Mouse (Mus musculus) urinary bladder, postnatal 25 days (tissue): Measurements from ENCODE around the gene Itgb3bp.
A peak's percentile ranks its signal among the peaks of the same experiment; 100 is the strongest.

Source experiments
- DNase-seq: peaks from one replicate; pipeline ENCODE4 v3.0.0; 2022; ENCODE audit warnings: low spot score

Gene Itgb3bp

GRCm38 (mm10) chr4:99931807-99932206, 2.2 kb upstream of the Itgb3bp start:
- DNase-seq, result no peak

GRCm38 (mm10) chr4:99931240-99931580, 1.6 kb upstream of the Itgb3bp start:
- no peak for DNase-seq

GRCm38 (mm10) chr4:99930518-99931239, 1.1 kb upstream of the Itgb3bp start:
- DNase-seq, result no peak

DNA sequence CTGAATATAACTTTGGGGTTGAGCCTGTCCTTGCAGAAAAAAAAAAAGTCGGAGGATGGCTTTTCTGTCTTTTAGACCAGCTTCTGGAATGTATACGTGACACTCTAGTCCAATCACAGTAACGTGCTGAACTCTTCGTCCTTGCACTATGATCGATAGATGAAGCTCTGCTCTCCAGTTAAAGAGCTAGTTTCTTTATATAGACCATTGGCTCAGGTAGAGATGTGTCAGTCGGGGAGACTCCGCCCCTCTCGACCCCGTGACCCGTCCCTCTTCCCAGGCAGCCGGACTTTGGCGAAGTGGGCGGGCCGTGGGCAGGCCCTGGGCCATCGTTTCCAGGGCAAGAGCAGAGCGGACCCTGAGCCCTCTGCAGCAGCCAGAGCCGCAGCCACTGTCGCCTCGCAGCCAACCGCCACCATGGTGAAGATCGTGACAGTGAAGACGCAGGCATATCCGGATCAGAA, 432 bp downstream of the Itgb3bp start, which contains the start of gene Pgm1:
Gene Pgm1, plus strand, starts transcription at position 266 of the 464 bp plus-strand sequence.
- peak; percentile 82 for DNase-seq

DNA sequence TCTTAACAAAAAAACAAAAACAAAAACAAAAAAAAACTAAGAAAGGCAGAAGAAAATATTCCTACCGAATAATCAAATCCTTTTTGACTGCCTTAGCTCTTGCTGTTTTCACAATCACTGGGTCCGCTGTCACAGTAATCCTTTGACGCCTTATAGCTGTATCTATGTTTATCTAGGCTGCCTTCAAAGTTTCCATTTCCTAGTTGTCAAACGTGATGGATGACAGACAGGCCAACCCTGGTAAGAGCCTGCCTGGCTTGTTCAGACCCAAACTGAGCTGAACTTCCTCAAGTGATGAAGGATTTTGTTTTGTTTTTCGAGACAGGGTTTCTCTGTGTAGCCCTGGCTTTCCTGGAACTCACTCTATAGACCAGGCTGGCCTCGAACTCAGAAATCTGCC, 1.1 kb downstream of the Itgb3bp start:
- no peak for DNase-seq

- no peak for DNase-seq
Observed at GRCm38 (mm10) chr4:99926380-99926779, 3.2 kb downstream of the Itgb3bp start.

DNA sequence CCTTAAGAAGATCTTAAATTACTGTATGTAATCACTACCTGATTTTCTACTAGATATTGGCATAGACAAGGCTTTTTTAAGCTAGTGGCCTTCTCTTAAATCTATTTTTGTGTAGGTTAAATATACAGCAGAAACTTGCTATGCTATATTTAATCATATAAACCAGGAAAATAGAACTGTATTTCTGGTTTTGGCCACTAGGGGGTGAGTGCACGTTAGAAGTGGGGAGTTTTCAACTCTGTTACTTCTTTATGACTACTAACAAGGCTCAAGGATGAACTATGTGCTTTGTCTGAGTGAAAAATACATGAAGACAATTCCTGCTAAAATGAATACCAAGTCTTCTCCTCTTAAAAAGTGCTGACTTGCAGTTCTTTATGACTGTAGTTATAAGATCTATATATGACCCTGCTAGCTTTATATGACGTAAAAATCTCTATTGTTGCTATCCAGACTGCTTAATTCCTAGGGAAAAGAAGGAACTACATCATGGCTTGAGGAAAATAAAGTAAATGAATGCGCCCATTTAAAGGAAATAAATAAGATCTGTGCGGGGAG, 15.6 kb downstream of the Itgb3bp start:
- no peak for DNase-seq

- no peak for DNase-seq
Observed at GRCm38 (mm10) chr4:99882405-99882804, 47.2 kb downstream of the Itgb3bp start.

GRCm38 (mm10) chr4:99881882-99882281, 47.7 kb downstream of the Itgb3bp start:
- no peak for DNase-seq

- DNase-seq, result peak; percentile 78
Observed at GRCm38 (mm10) chr4:99829094-99830073, 100.2 kb downstream of the Itgb3bp start, which contains the start of gene Efcab7. Gene Efcab7, plus strand, starts transcription at chr4:99829198.

DNA sequence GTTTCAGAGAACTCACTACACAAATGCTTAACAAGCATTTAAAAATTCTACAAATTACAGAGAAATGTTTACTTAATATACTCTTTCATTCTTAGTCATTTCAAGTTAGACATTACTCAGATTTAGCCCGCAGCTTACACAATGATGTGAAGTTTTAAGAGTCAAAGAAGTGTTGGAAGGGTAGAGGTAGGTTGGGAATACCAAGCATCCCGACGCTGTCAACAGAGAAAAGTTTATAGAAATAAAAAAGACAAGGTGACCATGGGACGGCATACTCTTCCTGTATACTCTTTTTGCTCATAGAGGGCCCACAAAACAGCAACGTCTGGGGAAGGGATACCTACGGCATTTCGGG, 100.9 kb downstream of the Itgb3bp start:
- no peak for DNase-seq

GRCm38 (mm10) chr4:99828337-99828736, 101.3 kb downstream of the Itgb3bp start:
- no peak for DNase-seq

DNA sequence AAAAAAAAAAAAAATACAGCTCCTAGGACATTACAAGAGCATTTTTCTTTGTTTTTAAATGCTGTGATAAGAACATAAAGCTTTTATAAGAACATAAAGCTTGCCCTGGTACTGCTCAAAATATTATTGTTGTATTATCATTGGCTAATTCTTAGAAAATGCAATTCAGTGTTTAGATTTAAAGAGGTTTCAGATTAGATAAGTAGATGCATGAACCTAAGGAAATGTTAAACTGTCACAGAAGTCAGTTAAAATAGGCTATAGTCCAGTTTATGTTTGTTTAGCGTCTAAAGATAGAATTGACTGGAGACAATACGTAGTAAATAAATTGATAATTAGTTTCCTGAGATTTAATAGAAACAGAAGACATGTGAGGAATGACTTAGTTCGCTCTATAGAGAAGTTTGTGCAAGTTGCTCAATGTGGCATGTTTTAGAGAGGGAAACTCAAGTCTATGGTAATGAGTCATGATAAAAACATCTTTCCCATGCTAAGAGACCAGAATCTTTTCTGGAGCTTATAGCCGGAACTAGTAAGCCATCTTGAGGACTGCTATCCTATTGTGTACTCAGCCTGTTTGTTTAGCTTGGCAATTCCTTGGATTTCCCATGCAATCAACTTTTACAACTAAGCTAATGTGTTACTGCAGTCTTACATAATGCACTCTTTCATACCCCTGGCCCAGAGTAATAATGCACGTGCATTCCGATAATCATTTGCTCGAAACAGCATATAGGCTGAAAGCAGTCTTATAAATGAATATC, 112.7 kb downstream of the Itgb3bp start:
- no peak for DNase-seq

DNA sequence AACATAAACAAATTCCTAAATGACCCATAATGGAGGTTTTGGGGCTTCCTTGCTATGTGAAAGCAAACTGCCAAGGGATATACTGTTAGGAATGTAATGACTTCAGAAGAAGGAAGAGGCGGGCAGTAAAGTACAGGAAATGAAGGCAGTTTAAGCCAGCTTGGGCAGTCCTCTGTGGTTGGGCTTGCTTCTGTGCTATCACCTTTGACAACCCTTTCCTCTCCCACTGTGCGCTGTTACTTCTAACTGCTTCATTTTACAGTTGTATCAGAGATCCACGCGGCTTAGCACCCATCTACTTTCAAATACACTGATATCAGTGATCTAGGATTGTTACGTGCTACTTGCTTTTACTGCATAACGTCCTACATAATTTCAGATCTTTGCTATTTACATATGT, 137.2 kb downstream of the Itgb3bp start:
- no peak for DNase-seq

DNA sequence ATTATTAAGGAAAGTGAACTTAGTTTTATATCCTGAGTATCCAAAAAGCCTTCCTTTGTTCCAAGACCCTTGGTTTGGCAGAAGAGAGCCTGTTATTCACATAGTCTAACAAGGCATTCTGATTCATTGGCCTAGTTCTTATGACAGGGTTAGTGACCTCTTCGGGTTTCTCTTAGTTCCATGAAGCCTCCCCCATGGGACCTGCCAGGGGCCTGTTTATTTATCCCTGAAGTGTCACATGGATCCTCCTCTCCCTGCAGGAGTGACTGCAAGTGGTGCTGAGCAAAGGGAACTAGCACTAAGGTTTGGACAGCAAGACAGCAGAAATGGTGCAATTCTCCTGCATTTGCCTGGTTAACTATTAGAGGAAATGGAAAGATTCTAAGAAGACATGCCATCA, 156.6 kb downstream of the Itgb3bp start:
- no peak for DNase-seq

- peak; percentile 7 for DNase-seq
Observed at GRCm38 (mm10) chr4:99770555-99770954, 159.1 kb downstream of the Itgb3bp start.

DNA sequence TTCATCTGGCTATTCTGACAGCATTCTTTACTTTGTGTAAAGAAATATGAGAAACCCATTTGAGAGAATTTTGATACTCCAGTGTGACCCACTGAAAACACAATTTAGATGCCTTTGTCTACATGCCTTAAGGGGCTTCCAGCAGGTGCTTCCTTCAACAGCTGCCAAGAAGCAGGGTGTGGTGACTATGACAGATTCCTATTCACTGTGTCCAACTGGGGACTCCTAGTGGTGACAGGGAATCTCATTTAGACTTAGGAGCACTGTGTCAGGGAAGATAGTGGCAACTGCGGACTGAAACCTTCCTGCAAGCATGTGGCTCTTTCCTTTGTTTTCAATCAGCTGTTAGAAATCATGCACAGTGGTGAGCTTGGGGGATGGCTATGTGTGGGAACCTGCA, 162.9 kb downstream of the Itgb3bp start:
- no peak for DNase-seq

- no peak for DNase-seq
Observed at GRCm38 (mm10) chr4:99766303-99766702, 163.3 kb downstream of the Itgb3bp start.

DNA sequence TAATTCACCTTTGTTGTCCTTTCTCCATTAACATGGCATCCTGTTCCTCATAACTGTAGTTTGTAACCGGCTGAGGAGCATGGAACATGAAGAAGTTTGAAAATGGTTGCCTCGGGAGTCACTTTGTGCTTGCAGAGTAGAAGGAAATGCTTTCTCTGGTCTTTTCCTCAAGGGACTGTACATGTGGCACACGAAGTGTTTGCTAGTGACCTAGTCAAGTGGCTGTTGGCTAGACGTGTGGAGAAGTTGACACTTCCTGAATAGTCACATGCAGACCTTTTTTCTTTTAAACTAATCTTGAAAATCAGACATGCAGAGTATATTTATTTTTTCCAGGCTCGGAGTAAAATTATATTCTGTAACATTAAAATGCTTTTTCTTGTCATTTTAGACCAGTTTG, 177.2 kb downstream of the Itgb3bp start:
- no peak for DNase-seq

- DNase-seq, result no peak
Observed at GRCm38 (mm10) chr4:99739836-99740235, 189.8 kb downstream of the Itgb3bp start.

- no peak for DNase-seq
Observed at GRCm38 (mm10) chr4:99725914-99726451, 203.6 kb downstream of the Itgb3bp start.

DNA sequence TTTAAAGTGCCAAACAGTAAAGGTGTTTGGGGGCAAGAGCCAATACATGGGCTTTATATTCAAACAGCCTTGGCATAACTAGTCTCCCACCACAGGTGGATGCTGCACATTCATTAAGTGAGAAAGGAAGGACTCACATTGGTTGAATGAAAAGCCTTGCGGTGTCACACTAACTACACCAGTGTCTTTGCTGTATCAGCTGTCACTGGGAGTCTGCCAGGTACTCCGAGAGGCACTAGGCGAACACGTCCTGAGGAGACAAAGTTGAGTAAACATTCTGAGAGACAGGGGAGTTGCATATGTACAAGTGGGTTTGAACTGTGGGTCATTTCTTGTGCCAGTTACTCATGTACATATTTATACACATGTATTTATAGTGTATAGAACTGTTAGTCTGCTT, 205.3 kb downstream of the Itgb3bp start:
- no peak for DNase-seq
